Mouse (Mus musculus) cerebellum, adult 2 months (tissue): ENCODE data around the gene Vps13d.

ENCODE experiments used
- CTCF ChIP-seq: fragments of 200-500 bp; IDR thresholded peaks from 2 replicates; pipeline ENCODE4 v1.5.1; 2011; ENCODE audit warnings: low read depth, mild to moderate bottlenecking, control low read depth, low read length, moderate library complexity, borderline replicate concordance; ENCODE audit not compliant: insufficient read depth
- POLR2A ChIP-seq: fragments of 200-500 bp; IDR thresholded peaks from 2 replicates; pipeline ENCODE4 v1.6.1; 2011; ENCODE audit warnings: low read length, control low read depth, borderline replicate concordance; ENCODE audit not compliant: insufficient read depth

- TF ChIP-seq CTCF, result no peak
- no peak for TF ChIP-seq POLR2A
These were observed 229.6 kb downstream of the Vps13d start for GRCm38 (mm10) chr4:144965255-144965654.
